ENCODE assay signal across 8 mouse cellular contexts in genomic region chr16:50529511-50530416, GRCm38 (mm10).
DNase-seq lines count a peak whose midpoint lies in the region; ATAC-seq and TF ChIP-seq lines count a peak whose summit lies in the region.

No protein-coding gene starts in this region.

- TF ChIP-seq CTCF in cortical plate, adult 2 months (IDR thresholded peaks at IDR 0.05; ENCODE audit: extremely low read depth, insufficient read depth, low read length), result peak; percentile 72

- H3K4me2 ChIP-seq in intestine, embryonic 14.5 days (ENCODE audit: low read length), result peak overlapping the region; percentile 86

- DNase-seq in gastrocnemius, postnatal 25 days, result peak; percentile 76
- DNase-seq in intestine, embryonic 14.5 days (ENCODE audit: low spot score), result peak; percentile 95
- DNase-seq in left cerebral cortex, postnatal 10 days (ENCODE audit: extremely low spot score in 1 of 2, low spot score in 2 of 2), result peak; percentile 76 to 90
- DNase-seq in right cerebral cortex, postnatal 10 days (ENCODE audit: low spot score in 2 of 2), result peak; percentile 86 to 92
- peak; percentile 90 for DNase-seq in urinary bladder, postnatal 14 days (ENCODE audit: low spot score)

- peak overlapping the region; percentile 93 for H3K4me3 ChIP-seq in cortical plate, adult 2 months (ENCODE audit: insufficient read depth, low read length)
- H3K4me3 ChIP-seq in intestine, embryonic 14.5 days (ENCODE audit: low read depth, low read length), result peak overlapping the region; percentile 67

- WGBS in intestine, embryonic 14.5 days, result under 1% methylated on average over 46 of the region's 46 CpGs

- intact Hi-C loops in left cerebral cortex, postnatal 10 days (cut with DNase I), result loop anchor here (2.0 to 10.0 kb wide), 5 partner anchors 99 to 275 kb away; no protein-coding TSS in a partner anchor

- no peaks in the 10 kb centered on the region for H3K36me3 ChIP-seq in intestine, embryonic 14.5 days (ENCODE audit: control insufficient read depth, insufficient read depth, low read length)

- H3K9me3 ChIP-seq in intestine, embryonic 14.5 days (ENCODE audit: control insufficient read depth, low read length), result no peaks in the 10 kb centered on the region

- no peak for TF ChIP-seq POLR2A in cortical plate, adult 2 months (IDR thresholded peaks at IDR 0.05; ENCODE audit: extremely low read depth, insufficient read depth, low read length)

- H3K9ac ChIP-seq in intestine, embryonic 14.5 days (ENCODE audit: low read length), result peak overlapping the region; percentile 81

- H3K27me3 ChIP-seq in intestine, embryonic 14.5 days (replicated peaks; ENCODE audit: control insufficient read depth, insufficient read depth, low read length), result no peaks in the 10 kb centered on the region

- H3K4me1 ChIP-seq in cortical plate, adult 2 months (ENCODE audit: control insufficient read depth, insufficient read depth, low read length), result no peaks in the 10 kb centered on the region
- H3K4me1 ChIP-seq in intestine, embryonic 14.5 days (replicated peaks; ENCODE audit: control insufficient read depth, insufficient read depth, low read length), result no peaks in the 10 kb centered on the region

- ATAC-seq in activated CD4-positive, CD25-positive, alpha-beta regulatory T cell, adult 4 months, result peak; percentile 52
- ATAC-seq in intestine, embryonic 14.5 days (replicated peaks; ENCODE audit: low FRiP score, low TSS enrichment, low read depth), result peak; percentile 33; the same call in 1 of the 2 replicates
- peak; percentile 76 for ATAC-seq in megakaryocyte progenitor cell, adult 5-6 weeks (replicated peaks; ENCODE audit: poor library complexity)

- H3K27ac ChIP-seq in cortical plate, adult 2 months (ENCODE audit: insufficient read depth, low read length), result peak overlapping the region; percentile 69
- peak overlapping the region; percentile 95 for H3K27ac ChIP-seq in intestine, embryonic 14.5 days (ENCODE audit: low read depth)

Comparison
In these comparisons a context has a peak if more than half of its experiments do, and no peak if none do; other contexts are left out.
1. Peak in every context shown above with its lines: DNase-seq, ATAC-seq, H3K4me3 ChIP-seq and H3K27ac ChIP-seq.